Mouse (Mus musculus): Measurements from ENCODE around the gene Acnat1.
"Not testable (repeated sequence)": the region's sequence is repeated elsewhere in the genome, so short reads cannot be mapped to it uniquely, and the experiment has no call there.

DNA sequence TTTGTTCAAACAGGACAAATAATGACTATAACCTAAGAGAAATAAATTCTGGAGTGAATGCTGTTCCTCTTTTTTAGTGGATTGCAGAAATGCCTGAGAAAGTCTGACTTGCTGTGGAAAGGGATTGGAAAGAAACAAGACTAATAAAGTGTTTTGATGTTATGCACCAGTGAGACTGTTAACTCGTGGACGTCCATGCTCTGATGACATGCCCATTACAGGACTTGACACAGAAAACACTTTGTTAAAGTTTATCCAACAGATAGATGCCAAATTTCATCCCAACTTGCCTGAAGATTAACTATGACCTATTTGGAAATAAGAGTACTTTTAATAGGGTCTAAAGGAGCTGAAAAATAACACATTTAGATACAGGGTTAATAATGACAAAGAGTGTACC is 63.6 kb downstream of the Acnat1 start:
- not testable (repeated sequence) for TF ChIP-seq POLR2A (IDR thresholded peaks at IDR 0.05; ENCODE audit: borderline replicate concordance, insufficient read depth, low read length); CTCF (IDR thresholded peaks at IDR 0.05; ENCODE audit: borderline replicate concordance, insufficient read depth, low read depth, low read length)

Measured in cerebellum, adult 2 months (tissue).